Mouse (Mus musculus) thymus, adult 2 months (tissue): ENCODE data around the gene Rgn. TPM values are rescaled to one million over a fixed set of nuclear protein-coding genes. Genes with fewer than 3 reads are reported as not detected.

ENCODE experiments used
- DNase-seq: peaks from one replicate; pipeline ENCODE4 v3.0.0; 2021
- H3K27ac ChIP-seq: fragments of 200-500 bp; 2 replicates; pipeline ENCODE4 v1.5.1; 2012; ENCODE audit warnings: low read length, control low read depth; ENCODE audit not compliant: control insufficient read depth, insufficient read depth
- H3K27me3 ChIP-seq: fragments of 200-500 bp; 2 replicates; pipeline ENCODE4 v1.6.1; 2012; ENCODE audit warnings: mild to moderate bottlenecking, low read length, moderate library complexity, mixed read lengths; ENCODE audit not compliant: control insufficient read depth, insufficient read depth
- H3K36me3 ChIP-seq: fragments of 200-500 bp; 2 replicates; pipeline ENCODE4 v1.6.1; 2012; ENCODE audit warnings: mild to moderate bottlenecking, low read length, moderate library complexity; ENCODE audit not compliant: control insufficient read depth, insufficient read depth
- H3K4me1 ChIP-seq: fragments of 200-500 bp; replicated peaks from 2 replicates; pipeline ENCODE4 v1.6.1; 2012; ENCODE audit warnings: low read length; ENCODE audit not compliant: control insufficient read depth, insufficient read depth
- H3K4me3 ChIP-seq: fragments of 200-500 bp; 2 replicates; pipeline ENCODE4 v1.5.1; 2012; ENCODE audit warnings: mild to moderate bottlenecking, low read length, control low read depth, moderate library complexity; ENCODE audit not compliant: control insufficient read depth, insufficient read depth
- CTCF ChIP-seq: fragments of 200-500 bp; IDR thresholded peaks from 2 replicates; pipeline ENCODE4 v1.5.1; 2012; ENCODE audit warnings: mild to moderate bottlenecking, control low read depth, low read length, moderate library complexity, borderline replicate concordance; ENCODE audit not compliant: control insufficient read depth, poor library complexity, insufficient read depth; ENCODE audit errors: extremely low read depth
- POLR2A ChIP-seq: fragments of 200-500 bp; IDR thresholded peaks from 2 replicates; pipeline ENCODE4 v1.6.1; 2012; ENCODE audit warnings: mild to moderate bottlenecking, low read length, control low read depth, moderate library complexity; ENCODE audit not compliant: control insufficient read depth, poor library complexity, insufficient read depth; ENCODE audit errors: extremely low read depth
- WGBS: fragments of 180-500 bp; shearing (Covaris S2); methylation state at CpG from one replicate; pipeline ENCODE4 v1.1.7; 2018; 5-methylcytosine and 5-hydroxymethylcytosine counted together
- polyA plus RNA-seq: library from polyadenylated mRNA; depleted of rRNA; stranded (reverse); fragments of >200 nt; gene quantifications from 2 replicates; pipeline ENCODE4 v1.2.3, GENCODE M21; 2012; rRNA removed

Rgn gene
- polyA plus RNA-seq = 0.45 TPM in 1 of 2 replicates, not detected in the other

GRCm38 (mm10) chrX:20549532-20549931, at the start of gene Rgn:
TSS of gene Rgn (plus strand) at chrX:20549787.
- no peaks in the 10 kb centered on the region for H3K36me3 ChIP-seq
- WGBS = 88% methylated on average over 3 of the region's 3 CpGs
- TF ChIP-seq POLR2A (no peak), CTCF (no peak)
- H3K27me3 ChIP-seq = no peaks in the 10 kb centered on the region
- DNase-seq = no peak
- no peak within 1 kb of the TSS for H3K27ac ChIP-seq
- H3K4me1 ChIP-seq = no peaks in the 10 kb centered on the region
- no peak within 1 kb of the TSS for H3K4me3 ChIP-seq

- H3K4me3 ChIP-seq = no peak overlapping the region
- no peaks in the 10 kb centered on the region for H3K27me3 ChIP-seq
- no peak for DNase-seq
- H3K36me3 ChIP-seq = 0 out of 2 replicates have a peak, but pooled peaks cover 4% of the 10 kb centered on the region
- no peaks in the 10 kb centered on the region for H3K4me1 ChIP-seq
- TF ChIP-seq POLR2A (no peak), CTCF (no peak)
- H3K27ac ChIP-seq = no peak overlapping the region
- 71% methylated on average over 7 of the region's 7 CpGs for WGBS
Observed at GRCm38 (mm10) chrX:20520290-20520939, 29.2 kb upstream of the Rgn start.

GRCm38 (mm10) chrX:20521578-20521977, 28.0 kb upstream of the Rgn start:
- Histone ChIP-seq H3K27me3 (no peaks in the 10 kb centered on the region), H3K27ac (no peak overlapping the region), H3K4me1 (no peaks in the 10 kb centered on the region), H3K36me3 (0 out of 2 replicates have a peak, but pooled peaks cover 4% of the 10 kb centered on the region), H3K4me3 (no peak overlapping the region)
- no peak for DNase-seq
- no peak for TF ChIP-seq CTCF
- TF ChIP-seq POLR2A = no peak

GRCm38 (mm10) chrX:20532621-20533020, 17.0 kb upstream of the Rgn start:
- no peak overlapping the region for H3K4me3 ChIP-seq
- WGBS = 91% methylated on average over 1 of the region's 1 CpGs
- no peaks in the 10 kb centered on the region for H3K36me3 ChIP-seq
- no peaks in the 10 kb centered on the region for H3K27me3 ChIP-seq
- TF ChIP-seq POLR2A (no peak), CTCF (no peak)
- no peak overlapping the region for H3K27ac ChIP-seq
- DNase-seq = no peak
- no peaks in the 10 kb centered on the region for H3K4me1 ChIP-seq

- WGBS = 97% methylated on average over 3 of the region's 3 CpGs
- no peaks in the 10 kb centered on the region for H3K27me3 ChIP-seq
- H3K36me3 ChIP-seq = no peaks in the 10 kb centered on the region
- no peak for DNase-seq
- H3K27ac ChIP-seq = no peak overlapping the region
- TF ChIP-seq POLR2A = no peak
- no peak for TF ChIP-seq CTCF
- no peak overlapping the region for H3K4me3 ChIP-seq
- H3K4me1 ChIP-seq = no peaks in the 10 kb centered on the region
Observed at GRCm38 (mm10) chrX:20543867-20544266, 5.7 kb upstream of the Rgn start.

GRCm38 (mm10) chrX:20547609-20548008, 2.0 kb upstream of the Rgn start:
- H3K4me1 ChIP-seq = no peaks in the 10 kb centered on the region
- no peak overlapping the region for H3K4me3 ChIP-seq
- WGBS = 83% methylated on average over 5 of the region's 5 CpGs
- no peaks in the 10 kb centered on the region for H3K27me3 ChIP-seq
- H3K36me3 ChIP-seq = no peaks in the 10 kb centered on the region
- no peak for DNase-seq
- H3K27ac ChIP-seq = no peak overlapping the region
- TF ChIP-seq POLR2A (no peak), CTCF (no peak)
